Mouse (Mus musculus): ENCODE measurements around the gene Gab1.
A peak's percentile ranks its signal among the peaks of the same experiment; 100 is the strongest.

Gab1 gene

GRCm38 (mm10) chr8:80872688-80873087 lies 7.6 kb downstream of the Gab1 start:
- DNase-seq (ENCODE audit: low spot score) = no peak

GRCm38 (mm10) chr8:80871400-80871799 lies 8.9 kb downstream of the Gab1 start:
- no peak for DNase-seq (ENCODE audit: low spot score)

- no peak for DNase-seq (ENCODE audit: low spot score)
These were observed 9.6 kb downstream of the Gab1 start for GRCm38 (mm10) chr8:80870535-80871204.

GRCm38 (mm10) chr8:80869881-80870328 lies 10.4 kb downstream of the Gab1 start:
- DNase-seq (ENCODE audit: low spot score) = no peak

GRCm38 (mm10) chr8:80868801-80869323 lies 11.5 kb downstream of the Gab1 start:
- DNase-seq (ENCODE audit: low spot score) = no peak

- no peak for DNase-seq (ENCODE audit: low spot score)
These were observed 12.2 kb downstream of the Gab1 start for GRCm38 (mm10) chr8:80868006-80868702.

GRCm38 (mm10) chr8:80867598-80867997 lies 12.7 kb downstream of the Gab1 start:
- DNase-seq (ENCODE audit: low spot score) = no peak

GRCm38 (mm10) chr8:80865181-80865784 lies 15.0 kb downstream of the Gab1 start:
- DNase-seq (ENCODE audit: low spot score) = peak; percentile 57

- DNase-seq (ENCODE audit: low spot score) = no peak
These were observed 16.9 kb downstream of the Gab1 start for GRCm38 (mm10) chr8:80863393-80863792.

GRCm38 (mm10) chr8:80859180-80859775 lies 21.0 kb downstream of the Gab1 start:
- DNase-seq (ENCODE audit: low spot score) = no peak

GRCm38 (mm10) chr8:80857851-80858367 lies 22.4 kb downstream of the Gab1 start:
- DNase-seq (ENCODE audit: low spot score) = no peak

GRCm38 (mm10) chr8:80857128-80857527 lies 23.2 kb downstream of the Gab1 start:
- no peak for DNase-seq (ENCODE audit: low spot score)

GRCm38 (mm10) chr8:80856606-80857005 lies 23.7 kb downstream of the Gab1 start:
- DNase-seq (ENCODE audit: low spot score) = no peak

- no peak for DNase-seq (ENCODE audit: low spot score)
These were observed 26.7 kb downstream of the Gab1 start for GRCm38 (mm10) chr8:80853622-80854021.

- no peak for DNase-seq (ENCODE audit: low spot score)
These were observed 27.1 kb downstream of the Gab1 start for GRCm38 (mm10) chr8:80853208-80853607.

- DNase-seq (ENCODE audit: low spot score) = no peak
These were observed 27.7 kb downstream of the Gab1 start for GRCm38 (mm10) chr8:80852412-80853165.

- no peak for DNase-seq (ENCODE audit: low spot score)
These were observed 28.7 kb downstream of the Gab1 start for GRCm38 (mm10) chr8:80851648-80852047.

- no peak for DNase-seq (ENCODE audit: low spot score)
These were observed 30.3 kb downstream of the Gab1 start for GRCm38 (mm10) chr8:80850013-80850412.

GRCm38 (mm10) chr8:80848631-80849030 lies 31.7 kb downstream of the Gab1 start:
- DNase-seq (ENCODE audit: low spot score) = no peak

GRCm38 (mm10) chr8:80847912-80848311 lies 32.4 kb downstream of the Gab1 start:
- DNase-seq (ENCODE audit: low spot score) = no peak

- DNase-seq (ENCODE audit: low spot score) = no peak
These were observed 35.0 kb downstream of the Gab1 start for GRCm38 (mm10) chr8:80845284-80845683.
